Mouse (Mus musculus) cortical plate, adult 2 months (tissue): ENCODE results near the gene Fam166a.

ENCODE experiments used
- CTCF ChIP-seq: fragments of 200-500 bp; IDR thresholded peaks from 2 replicates; pipeline ENCODE4 v1.5.1; 2011; ENCODE audit warnings: mild to moderate bottlenecking, control low read depth, low read length; ENCODE audit not compliant: insufficient read depth; ENCODE audit errors: extremely low read depth
- POLR2A ChIP-seq: fragments of 200-500 bp; IDR thresholded peaks from 2 replicates; pipeline ENCODE4 v1.6.1; 2011; ENCODE audit warnings: mild to moderate bottlenecking, low read length, control low read depth; ENCODE audit not compliant: insufficient read depth; ENCODE audit errors: extremely low read depth

DNA sequence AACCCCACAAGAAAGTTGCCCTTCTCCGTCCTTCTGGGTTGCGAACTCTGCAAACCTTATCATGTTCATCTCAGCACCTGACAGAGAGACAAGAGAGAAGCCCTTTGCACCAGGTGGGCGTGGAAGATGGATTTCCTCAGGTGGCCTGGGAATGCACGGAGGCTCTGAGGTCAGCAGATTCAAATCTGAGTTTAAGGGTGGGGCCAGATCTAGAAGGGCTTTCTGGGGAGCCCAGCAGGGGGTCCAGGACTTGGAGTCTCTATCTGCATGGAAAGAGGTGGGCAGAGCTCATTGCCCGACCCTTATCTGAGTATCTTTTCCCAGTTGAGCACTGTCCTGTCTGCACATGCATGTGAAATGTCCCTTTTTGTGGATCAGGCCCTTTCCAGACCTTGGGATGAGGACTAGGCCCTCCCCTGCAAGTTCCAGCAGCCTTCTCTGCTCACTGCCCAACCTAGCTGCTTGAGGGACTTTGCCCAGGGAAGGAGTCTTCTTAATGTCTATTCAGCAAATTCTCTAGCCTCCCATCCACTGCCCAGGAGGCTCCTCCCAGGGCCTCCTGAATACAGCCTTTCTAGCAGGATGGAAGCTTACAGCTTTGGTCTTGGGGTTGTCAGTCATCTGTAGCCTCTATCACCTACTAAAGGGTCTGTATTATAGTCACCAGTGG is 16.1 kb downstream of the Fam166a start:
- TF ChIP-seq CTCF = no peak
- no peak for TF ChIP-seq POLR2A
